Mouse (Mus musculus) embryo, embryonic 9.5 days (tissue): ENCODE data around the gene Hdac5.

Source experiments
- DNase-seq: peaks from one replicate; pipeline ENCODE4 v3.0.0-alpha.2; 2017; ENCODE audit errors: extremely low spot score

The Hdac5 gene

DNA sequence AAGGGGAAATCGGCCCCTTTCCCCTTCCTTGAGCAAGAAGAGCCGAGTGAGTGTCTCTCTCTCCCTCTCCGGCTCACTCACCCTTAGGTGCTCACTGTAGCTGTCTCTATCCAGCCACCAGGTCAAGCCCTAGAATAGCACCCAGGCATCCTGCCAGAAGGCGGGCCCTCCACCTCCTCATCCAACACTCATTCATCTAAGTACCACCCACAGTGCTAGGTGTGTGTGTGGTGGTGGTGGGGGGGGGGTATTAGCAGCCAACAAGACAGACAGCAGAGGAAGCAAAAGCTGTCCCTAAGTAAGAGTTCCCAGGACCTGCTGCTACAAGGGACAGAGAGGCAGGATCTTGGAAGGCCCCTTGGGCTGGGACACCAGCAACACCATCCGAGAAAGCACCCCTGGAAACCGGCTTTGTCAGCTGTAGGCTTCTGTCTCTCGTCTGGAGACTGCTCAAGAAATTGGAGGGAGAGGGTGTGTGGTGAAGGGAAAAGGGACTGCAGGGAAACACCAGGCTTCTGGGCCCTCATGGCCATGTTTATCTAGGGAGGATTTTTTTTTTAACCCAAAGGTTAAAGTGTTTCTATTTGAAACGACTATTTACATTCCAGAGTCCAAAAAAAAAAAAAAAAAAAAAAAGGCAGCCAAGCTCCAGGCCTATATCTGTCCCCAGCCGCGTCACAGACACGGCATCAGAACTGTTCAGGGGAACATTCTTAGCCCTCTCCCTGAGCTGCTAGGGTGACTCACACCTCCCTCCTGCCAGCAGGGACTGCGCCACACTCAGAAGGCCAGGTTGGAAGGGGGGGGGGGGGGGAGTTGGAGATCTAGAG is 13.7 kb downstream of the Hdac5 start:
- no peak for DNase-seq

DNA sequence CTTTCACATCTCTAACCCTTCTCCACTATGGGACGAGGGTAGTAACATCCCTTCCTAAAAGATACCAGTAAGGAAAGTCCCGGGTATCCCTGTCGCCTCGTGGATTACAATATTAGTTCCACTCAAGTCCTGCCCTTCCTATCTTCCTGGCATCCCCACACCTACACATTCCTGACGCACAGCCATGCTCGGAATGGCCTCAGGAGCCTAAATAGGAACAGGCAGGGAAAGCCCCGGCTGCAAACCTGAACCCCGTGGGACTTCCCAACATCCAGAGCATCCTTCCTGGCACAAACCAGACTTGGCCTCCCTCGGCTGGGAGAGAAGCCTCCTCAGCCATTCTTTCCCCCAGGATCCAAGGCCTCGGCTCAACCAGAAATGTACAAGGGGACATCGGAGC is 14.5 kb downstream of the Hdac5 start:
- no peak for DNase-seq

DNA sequence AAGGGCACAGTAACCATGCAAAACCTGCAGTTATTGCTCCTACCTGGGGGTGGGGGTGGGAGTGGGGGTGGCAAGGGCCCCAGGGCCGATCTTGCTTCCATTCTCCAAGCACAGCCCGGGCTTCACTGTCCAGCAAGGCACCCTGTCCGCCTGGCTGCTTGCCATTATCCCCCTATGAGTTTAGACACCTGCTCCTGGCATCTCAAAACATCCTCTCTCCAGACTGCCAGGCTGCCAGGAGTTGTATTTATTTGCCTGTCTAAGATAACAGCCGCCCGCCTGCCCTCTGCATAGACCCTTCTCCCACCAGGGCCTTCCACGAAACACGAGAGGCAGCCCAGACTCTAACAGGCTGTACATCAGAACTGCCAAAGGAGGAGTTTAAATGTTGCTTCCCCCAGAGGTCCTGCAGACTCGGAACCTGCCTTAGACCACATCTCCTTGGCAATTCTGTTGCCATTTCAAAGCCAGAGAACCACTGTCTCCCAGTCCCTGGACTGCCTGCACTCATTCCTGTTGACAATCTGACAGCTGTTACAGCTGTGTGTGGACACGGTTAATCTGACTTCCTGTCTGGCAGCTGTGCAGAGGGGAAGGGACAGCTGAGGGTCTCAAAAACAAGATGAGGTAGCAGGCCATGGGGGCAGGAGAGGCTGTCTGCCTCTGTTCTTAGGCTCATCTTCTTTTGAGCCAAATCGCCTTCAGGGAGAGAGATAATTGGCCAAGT is 15.4 kb downstream of the Hdac5 start:
- no peak for DNase-seq

GRCm38 (mm10) chr11:102211936-102212341 is 18.0 kb downstream of the Hdac5 start:
- DNase-seq = no peak

- no peak for DNase-seq
These were observed 19.0 kb downstream of the Hdac5 start for GRCm38 (mm10) chr11:102211011-102211410.

GRCm38 (mm10) chr11:102210185-102210584 is 19.8 kb downstream of the Hdac5 start:
- DNase-seq = no peak

GRCm38 (mm10) chr11:102209742-102210141 is 20.2 kb downstream of the Hdac5 start:
- no peak for DNase-seq

GRCm38 (mm10) chr11:102208846-102209245 is 21.1 kb downstream of the Hdac5 start:
- no peak for DNase-seq

DNA sequence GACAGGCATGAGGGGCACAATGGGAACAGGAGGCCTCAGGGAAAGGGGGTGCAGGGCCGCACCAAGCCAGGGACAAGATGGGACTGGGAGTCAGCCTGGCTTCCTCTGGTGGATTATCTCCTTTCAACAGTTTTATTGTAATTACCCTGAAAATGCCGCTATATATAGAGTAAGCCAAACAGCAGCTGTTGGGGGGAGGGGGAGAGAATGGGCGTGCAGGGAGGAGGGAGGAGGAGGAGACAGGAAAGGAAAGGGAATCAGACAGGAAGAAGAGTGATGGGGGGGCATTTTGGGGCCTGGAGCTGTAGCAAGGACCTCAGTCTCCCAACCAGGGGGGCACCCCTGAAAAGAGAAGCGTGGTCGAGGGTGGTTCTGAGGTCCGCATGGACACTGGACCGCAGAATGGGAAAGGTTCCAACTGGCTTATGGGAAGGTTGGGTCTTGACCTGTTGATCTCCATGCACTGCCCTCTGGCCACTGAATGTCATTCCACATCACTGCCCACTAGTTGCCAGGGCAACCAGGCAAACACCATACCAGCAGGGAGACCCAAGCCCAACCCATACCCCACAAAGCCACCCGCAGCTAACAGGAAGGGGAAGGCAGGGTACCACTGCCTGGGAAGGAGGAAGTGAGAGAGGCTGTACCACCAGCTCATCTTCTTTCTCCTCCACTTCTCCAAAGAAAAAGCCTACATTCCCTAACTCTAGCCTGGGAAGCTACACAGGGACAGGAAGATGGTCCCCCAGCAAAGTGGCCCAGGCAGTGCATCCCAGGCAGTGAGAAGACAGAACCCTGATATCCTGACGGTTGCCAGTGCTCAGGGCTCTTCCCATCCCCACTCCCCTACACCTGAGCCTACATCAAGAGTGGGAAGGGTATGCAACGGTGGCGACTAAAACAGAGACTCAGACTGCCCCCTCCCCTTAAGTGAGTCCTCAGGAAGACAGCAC is 21.9 kb downstream of the Hdac5 start:
- DNase-seq = peak; percentile 79

DNA sequence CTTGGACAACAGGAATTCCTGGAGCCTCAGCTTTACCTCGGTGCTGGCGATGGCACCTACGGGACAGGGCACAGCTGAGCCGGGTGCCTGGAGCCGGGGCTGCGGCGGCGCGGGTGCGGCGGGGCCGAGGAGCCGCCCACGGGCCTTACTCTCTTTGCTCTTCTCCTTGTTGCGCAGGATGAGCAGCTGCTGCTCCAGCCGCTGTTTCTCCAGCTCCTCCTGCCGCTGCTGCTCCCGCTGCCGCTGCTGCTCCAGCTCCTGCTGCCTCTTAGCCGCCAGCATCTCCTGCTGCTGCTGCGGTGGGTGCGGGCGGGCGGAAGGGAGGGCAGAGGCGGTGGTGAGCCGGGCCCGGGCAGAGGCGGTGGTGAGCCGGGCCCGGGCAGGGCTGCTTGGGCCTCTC is 23.5 kb downstream of the Hdac5 start:
- no peak for DNase-seq

- no peak for DNase-seq
These were observed 28.6 kb downstream of the Hdac5 start for GRCm38 (mm10) chr11:102201408-102201821.

GRCm38 (mm10) chr11:102199856-102200255 is 30.1 kb downstream of the Hdac5 start:
- DNase-seq = no peak

DNA sequence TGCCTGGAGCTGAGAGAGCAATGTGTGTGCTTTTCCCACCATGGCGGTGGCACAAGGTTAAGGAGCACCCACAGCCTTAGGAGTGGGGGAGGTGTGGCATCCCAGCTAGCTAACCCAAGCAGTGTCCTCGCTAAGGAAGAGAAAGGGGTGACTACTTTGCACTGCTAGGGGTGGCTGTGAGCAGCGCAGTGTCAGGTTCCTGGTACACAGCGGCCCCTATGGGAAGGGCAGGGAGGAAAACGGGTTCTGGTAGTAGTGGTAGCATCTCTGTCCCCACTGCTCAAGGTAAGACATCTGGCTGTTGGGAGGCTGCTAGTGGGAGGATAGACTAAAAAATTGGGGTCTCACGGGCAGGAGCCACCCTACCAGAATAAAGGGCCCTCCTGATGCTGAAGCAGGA is 31.7 kb downstream of the Hdac5 start:
- DNase-seq = no peak

- DNase-seq = no peak
These were observed 33.8 kb downstream of the Hdac5 start for GRCm38 (mm10) chr11:102196018-102196797.

DNA sequence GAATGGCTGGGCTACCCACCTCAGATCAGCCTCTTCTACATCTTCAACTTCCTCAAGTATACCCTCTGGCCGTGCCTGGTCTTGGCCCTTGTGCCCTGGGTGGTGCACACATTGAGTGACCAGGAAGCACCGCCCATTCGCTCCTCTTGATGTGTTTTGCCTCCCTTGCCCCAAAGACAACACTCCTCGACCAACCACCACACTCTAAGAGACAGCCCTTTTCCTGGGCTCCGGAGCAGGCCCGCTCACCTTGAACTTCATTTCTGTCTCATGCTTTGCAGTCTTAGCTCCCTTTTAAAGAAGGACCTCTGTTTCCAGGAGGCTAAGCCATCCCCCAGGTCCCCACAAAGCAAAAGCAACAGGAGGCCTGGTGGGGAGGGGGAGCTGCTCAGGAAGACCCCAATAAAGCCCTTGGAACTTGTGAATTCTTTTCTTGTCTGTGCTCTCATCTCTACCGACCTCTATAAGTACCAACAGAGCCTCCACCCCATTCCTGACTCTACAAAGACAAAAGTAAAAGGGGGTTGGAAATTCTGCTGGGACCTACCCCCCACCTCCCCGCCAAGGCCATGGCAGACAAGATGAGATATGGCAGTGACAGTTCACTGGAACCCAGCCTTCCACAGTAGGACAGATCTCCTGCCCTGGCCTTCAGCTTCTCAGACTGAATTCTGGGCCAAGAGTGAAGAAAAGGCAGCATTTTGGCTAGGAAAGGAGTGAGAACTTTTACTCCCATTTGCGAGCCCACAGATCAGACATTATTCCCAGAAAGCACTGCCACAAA is 36.1 kb downstream of the Hdac5 start:
- no peak for DNase-seq

GRCm38 (mm10) chr11:102190848-102191247 is 39.1 kb downstream of the Hdac5 start:
- no peak for DNase-seq

GRCm38 (mm10) chr11:102189461-102190436 is 40.2 kb downstream of the Hdac5 start, which contains the start of gene G6pc3:
Gene G6pc3 (plus strand): TSS chr11:102189620.
- DNase-seq = peak; percentile 88

DNA sequence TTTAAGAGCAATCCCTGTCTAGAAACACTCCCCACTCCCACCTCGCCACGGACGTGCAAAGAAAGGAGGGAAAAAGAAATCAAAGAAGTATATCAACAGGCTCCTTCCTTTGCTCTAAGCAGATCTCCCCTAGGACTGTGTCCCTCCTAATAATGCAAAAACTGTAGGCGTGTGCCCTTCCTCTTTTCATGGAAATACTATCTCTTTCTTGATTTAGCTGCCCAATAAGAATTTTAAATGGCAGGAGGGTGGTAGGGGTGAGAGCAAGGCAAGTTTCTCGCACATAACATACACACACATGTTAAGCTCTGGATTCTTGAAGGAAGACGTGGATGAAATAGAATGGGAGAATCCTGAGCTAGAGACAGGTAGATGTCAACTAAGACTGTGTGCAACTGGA is 41.0 kb downstream of the Hdac5 start:
- no peak for DNase-seq

DNA sequence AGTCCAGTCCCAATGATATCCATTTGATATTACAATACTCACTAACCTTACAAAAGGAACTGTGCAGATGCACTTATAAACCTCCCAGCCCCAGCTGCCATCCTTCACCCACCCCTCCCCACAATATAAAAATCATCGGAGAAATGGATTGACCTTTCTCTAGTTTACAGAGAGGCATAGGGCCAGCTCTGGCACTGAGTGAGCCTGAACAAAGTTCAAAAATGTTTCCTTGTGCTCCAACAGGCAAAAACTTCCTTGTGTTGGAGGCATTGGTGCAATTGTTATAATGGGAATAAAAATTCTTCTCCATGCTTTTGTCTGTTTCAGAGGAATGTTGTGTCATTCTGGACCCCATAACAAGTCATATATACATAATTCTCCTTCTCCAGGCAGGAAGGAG is 43.7 kb downstream of the Hdac5 start:
- no peak for DNase-seq
